Mouse (Mus musculus): Measurements from ENCODE around the gene Scgb2b24. TPM values are rescaled to one million over a fixed set of nuclear protein-coding genes. Genes with fewer than 3 reads are reported as not detected.

Scgb2b24 gene
- not detected for total RNA-seq (2021)

GRCm38 (mm10) chr7:33739212-33739611, at the start of gene Scgb2b24:
TSS of gene Scgb2b24 (minus strand) at chr7:33739312.
- intact Hi-C loops (cut with DNase I) = no loop called here
- no peak for DNase-seq (ENCODE audit: low spot score)

DNA sequence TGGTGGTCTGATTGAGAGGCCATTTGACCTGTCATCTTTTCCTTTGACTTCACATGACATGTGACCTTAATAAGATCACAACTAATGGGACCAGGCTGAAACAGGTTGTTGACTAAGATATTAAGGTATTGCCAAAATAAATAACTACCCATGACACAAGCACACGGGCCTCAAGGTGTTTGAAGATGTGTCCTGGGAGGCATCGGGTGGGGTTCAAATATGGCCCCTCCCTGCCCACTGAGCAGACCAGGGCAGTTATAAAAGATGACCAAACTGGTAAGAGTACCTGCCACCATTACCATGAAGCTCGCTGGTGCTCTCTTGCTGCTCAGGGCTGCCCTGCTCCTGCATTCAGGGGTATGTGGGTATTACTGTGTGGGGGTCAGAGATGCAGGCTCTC, 4.4 kb upstream of the Scgb2b24 start, which contains the start of gene Scgb1b24:
Gene Scgb1b24, plus strand, starts transcription at position 301 of the 400 bp plus-strand sequence.
- intact Hi-C loops (cut with DNase I) = no loop called here
- no peak for DNase-seq (ENCODE audit: low spot score)

- no peak for DNase-seq (ENCODE audit: low spot score)
- intact Hi-C loops (cut with DNase I) = no loop called here
Observed at GRCm38 (mm10) chr7:33689864-33690263, 49.2 kb downstream of the Scgb2b24 start.

Other genes starting within 250 kb of the Scgb2b24 start
- not detected for gene Scgb2b21, start 218.9 kb downstream of the Scgb2b24 start, total RNA-seq (2021)
- gene Scgb1b24, start 4.5 kb upstream of the Scgb2b24 start, total RNA-seq (2021) = not detected
- gene Scgb2b26, start 205.7 kb upstream of the Scgb2b24 start, total RNA-seq (2021) = not detected